Comparison of ENCODE assay signal across 9 mouse cellular contexts in genomic region chr9:63148410-63149371, GRCm38 (mm10). TPM values are rescaled to one million over a fixed set of nuclear protein-coding genes. Genes with fewer than 3 reads are reported as not detected.
A peak's percentile ranks its signal among the peaks of the same experiment; 100 is the strongest.
DNase-seq lines count a peak whose midpoint lies in the region; ATAC-seq lines count a peak whose summit lies in the region.
"Had no signal": no experiment of that assay in that cellular context is flagged by ENCODE, and none has a peak within 500 bp of the region (broad histone marks: within the 10 kb centered on the region; RNA-seq: fewer than 3 reads in every experiment).

Gene Skor1, minus strand, starts transcription at chr9:63148961.

- H3K36me3 ChIP-seq in liver, embryonic 12.5 days = no peaks in the 10 kb centered on the region
- H3K36me3 ChIP-seq in stomach, embryonic 16.5 days (ENCODE audit: control insufficient read depth, insufficient read depth, low read length) = no peaks in the 10 kb centered on the region

- WGBS in liver, embryonic 12.5 days (ENCODE audit: insufficient replicate concordance) = 1% methylated on average over 100 of the region's 108 CpGs
- WGBS in stomach, embryonic 16.5 days = under 1% methylated on average over 84 of the region's 108 CpGs

- peaks cover 36% of the 10 kb centered on the region for H3K4me1 ChIP-seq in liver, embryonic 12.5 days
- H3K4me1 ChIP-seq in stomach, embryonic 16.5 days (ENCODE audit: control insufficient read depth, insufficient read depth, low read length) = peaks cover 15% of the 10 kb centered on the region; the same call in 1 of the 2 replicates

- no peak within 1 kb of the TSS for H3K27ac ChIP-seq in liver, embryonic 12.5 days
- H3K27ac ChIP-seq in stomach, embryonic 16.5 days (ENCODE audit: low read length) = no peak within 1 kb of the TSS

- H3K27me3 ChIP-seq in liver, embryonic 12.5 days (replicated peaks) = peaks cover 100% of the 10 kb centered on the region
- peaks cover 100% of the 10 kb centered on the region for H3K27me3 ChIP-seq in stomach, embryonic 16.5 days (ENCODE audit: control insufficient read depth, insufficient read depth, low read length)

- no peak for ATAC-seq in liver, embryonic 12.5 days
- ATAC-seq in stomach, embryonic 16.5 days (ENCODE audit: insufficient read depth, low FRiP score) = no peak
- ATAC-seq in inflammation-experienced regulatory T-cells, adult 6 months = no peak

- H3K4me2 ChIP-seq in liver, embryonic 12.5 days = peak within 1 kb of the TSS; percentile 64
- H3K4me2 ChIP-seq in stomach, embryonic 16.5 days (ENCODE audit: low read depth, low read length) = peak within 1 kb of the TSS; percentile 62

- DNase-seq in cerebellum, postnatal 10 days = peak; percentile 50 to 62
- DNase-seq in cerebellum, postnatal 4 days (ENCODE audit: low spot score in 2 of 2) = no peak
- peak; percentile 18 for DNase-seq in right cerebral cortex, postnatal 25 days
- no peak for DNase-seq in right cerebral cortex, adult 18-20 months
- no peak for DNase-seq in left cerebral cortex, adult 9 months (ENCODE audit: low spot score in 2 of 2)
- DNase-seq: kidney, postnatal 10 days had no signal

- H3K4me3 ChIP-seq in liver, embryonic 12.5 days = peak within 1 kb of the TSS; percentile 46
- H3K4me3 ChIP-seq in stomach, embryonic 16.5 days (replicated peaks; ENCODE audit: low read length) = peak within 1 kb of the TSS; percentile 43

- no peak within 1 kb of the TSS for H3K9ac ChIP-seq in liver, embryonic 12.5 days
- H3K9ac ChIP-seq in stomach, embryonic 16.5 days (ENCODE audit: low read length) = no peak within 1 kb of the TSS

- no peaks in the 10 kb centered on the region for H3K9me3 ChIP-seq in liver, embryonic 12.5 days (replicated peaks)
- H3K9me3 ChIP-seq in stomach, embryonic 16.5 days (replicated peaks; ENCODE audit: control insufficient read depth, low read length) = 0 out of 2 replicates have a peak, but pooled peaks cover 3% of the 10 kb centered on the region

RNA-seq across cellular contexts. Expression of gene Skor1, which starts in this region (rescaled TPM):
- polyA plus RNA-seq in liver, embryonic 12.5 days (2016; fragmentation: Nextera tagmentation; extraction: Ambion mirVana) = not detected in 2 replicates
- polyA plus RNA-seq in stomach, embryonic 16.5 days (2015; fragmentation: Nextera tagmentation; extraction: Ambion mirVana) = not detected in 2 replicates
- polyA plus RNA-seq in inflammation-experienced regulatory T-cells, adult 6 months (2017; shearing (Covaris generic)) = not detected

Comparison
In these comparisons a context has a peak if more than half of its experiments do, and no peak if none do; other contexts are left out.
1. DNase-seq: peak in cerebellum, postnatal 10 days (2 of 2) and right cerebral cortex, postnatal 25 days (single experiment); none in cerebellum, postnatal 4 days (0 of 2), right cerebral cortex, adult 18-20 months (single experiment) and left cerebral cortex, adult 9 months (0 of 2).